Mouse (Mus musculus): ENCODE results near the gene Olfr47. TPM values are rescaled to one million over a fixed set of nuclear protein-coding genes. Genes with fewer than 3 reads are reported as not detected.

Gene Olfr47
- polyA plus RNA-seq, 1 experiment from 2014 or later = not detected

GRCm38 (mm10) chr6:43254193-43254926, 23.0 kb downstream of the Olfr47 start:
- Histone ChIP-seq H3K27me3 (replicated peaks; ENCODE audit: control insufficient read depth, insufficient read depth, low read length) (no peaks in the 10 kb centered on the region), H3K36me3 (ENCODE audit: control insufficient read depth, insufficient read depth, low read length) (no peaks in the 10 kb centered on the region), H3K9me3 (ENCODE audit: control insufficient read depth, low read length) (no peaks in the 10 kb centered on the region), H3K4me2 (ENCODE audit: low read length) (no peak overlapping the region), H3K4me1 (ENCODE audit: control insufficient read depth, insufficient read depth, low read depth, low read length) (no peaks in the 10 kb centered on the region), H3K4me3 (ENCODE audit: low read length) (no peak overlapping the region), H3K27ac (ENCODE audit: low read depth, low read length) (no peak overlapping the region), H3K9ac (ENCODE audit: low read depth, low read length) (no peak overlapping the region)
- no peak for ATAC-seq
- 59% methylated on average over 7 of the region's 7 CpGs for WGBS

DNA sequence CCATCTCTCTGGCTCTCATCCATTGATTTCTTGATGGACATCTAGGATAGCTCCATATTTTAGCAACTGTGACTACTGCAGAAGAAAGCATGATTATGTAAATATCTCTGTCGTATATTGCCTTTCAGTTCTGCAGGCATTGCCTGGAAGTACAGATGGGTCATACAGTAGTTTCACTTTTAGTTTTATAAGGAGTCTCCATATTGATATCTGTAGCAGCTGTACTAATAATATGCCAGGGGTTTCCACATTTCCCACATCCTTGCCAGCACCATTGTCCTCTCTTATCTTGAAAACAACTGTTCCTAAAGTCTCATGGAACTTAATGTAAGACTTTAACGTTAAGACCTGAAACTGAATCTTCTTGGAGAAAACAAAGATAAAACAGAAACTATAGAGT, 29.4 kb downstream of the Olfr47 start:
- Histone ChIP-seq H3K27me3 (replicated peaks; ENCODE audit: control insufficient read depth, insufficient read depth, low read length) (peaks cover 6% of the 10 kb centered on the region; the same call in 1 of the 2 replicates), H3K36me3 (ENCODE audit: control insufficient read depth, insufficient read depth, low read length) (no peaks in the 10 kb centered on the region), H3K4me2 (ENCODE audit: low read length) (no peak overlapping the region), H3K4me1 (ENCODE audit: control insufficient read depth, insufficient read depth, low read depth, low read length) (peaks cover 6% of the 10 kb centered on the region), H3K27ac (ENCODE audit: low read depth, low read length) (no peak overlapping the region), H3K9me3 (ENCODE audit: control insufficient read depth, low read length) (no peaks in the 10 kb centered on the region), H3K4me3 (ENCODE audit: low read length) (no peak overlapping the region), H3K9ac (ENCODE audit: low read depth, low read length) (no peak overlapping the region)
- ATAC-seq = no peak
- 75% methylated on average over 2 of the region's 2 CpGs for WGBS

DNA sequence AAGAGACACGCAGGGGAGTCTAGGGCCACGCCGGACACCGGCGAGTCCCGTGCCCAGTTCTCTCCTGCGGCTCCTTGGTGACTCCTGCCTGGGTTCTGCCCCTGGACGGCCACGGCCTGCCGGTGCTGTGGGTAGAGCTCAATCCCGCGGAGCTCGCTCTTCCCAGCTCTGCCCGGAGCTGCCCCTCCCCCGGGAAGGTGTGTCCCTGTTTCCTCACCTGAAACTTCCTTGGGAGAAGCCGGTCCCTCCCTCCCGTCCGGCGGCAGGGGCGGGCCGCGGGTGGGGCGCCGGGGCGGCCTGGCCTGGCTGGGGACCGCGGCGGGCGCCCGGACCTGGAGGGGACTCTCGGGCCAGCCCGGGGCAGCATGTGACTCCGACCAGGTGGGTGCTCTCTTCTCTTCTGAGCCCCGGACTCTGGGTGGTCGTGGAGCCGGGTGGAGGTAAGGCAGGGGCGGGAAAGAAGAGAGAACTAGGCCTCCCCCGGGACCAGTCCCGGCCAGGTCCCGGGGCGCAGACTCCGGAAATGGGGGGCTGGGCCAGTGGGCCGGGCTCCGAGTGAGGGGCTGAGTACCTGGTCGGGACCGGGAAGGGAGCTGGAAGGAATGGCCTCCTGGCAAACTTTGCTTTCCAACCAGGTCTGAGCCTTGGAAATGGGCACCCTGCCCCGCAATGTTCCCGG, 34.2 kb downstream of the Olfr47 start, which contains the start of gene Arhgef5:
TSS of gene Arhgef5 (plus strand) at position 220 of the 679 bp plus-strand sequence.
- Histone ChIP-seq H3K27ac (ENCODE audit: low read depth, low read length) (0 out of 2 replicates have a peak within 1 kb of the TSS, but pooled peaks have one; percentile 17), H3K9me3 (ENCODE audit: control insufficient read depth, low read length) (no peaks in the 10 kb centered on the region), H3K27me3 (replicated peaks; ENCODE audit: control insufficient read depth, insufficient read depth, low read length) (peaks cover 11% of the 10 kb centered on the region; the same call in 1 of the 2 replicates), H3K4me1 (ENCODE audit: control insufficient read depth, insufficient read depth, low read depth, low read length) (peaks cover 11% of the 10 kb centered on the region), H3K9ac (ENCODE audit: low read depth, low read length) (peak within 1 kb of the TSS; percentile 63), H3K36me3 (ENCODE audit: control insufficient read depth, insufficient read depth, low read length) (no peaks in the 10 kb centered on the region), H3K4me2 (ENCODE audit: low read length) (peak within 1 kb of the TSS; percentile 91), H3K4me3 (ENCODE audit: low read length) (peak within 1 kb of the TSS; percentile 53)
- 1% methylated on average over 30 of the region's 48 CpGs for WGBS
- ATAC-seq = peak; percentile 70

DNA sequence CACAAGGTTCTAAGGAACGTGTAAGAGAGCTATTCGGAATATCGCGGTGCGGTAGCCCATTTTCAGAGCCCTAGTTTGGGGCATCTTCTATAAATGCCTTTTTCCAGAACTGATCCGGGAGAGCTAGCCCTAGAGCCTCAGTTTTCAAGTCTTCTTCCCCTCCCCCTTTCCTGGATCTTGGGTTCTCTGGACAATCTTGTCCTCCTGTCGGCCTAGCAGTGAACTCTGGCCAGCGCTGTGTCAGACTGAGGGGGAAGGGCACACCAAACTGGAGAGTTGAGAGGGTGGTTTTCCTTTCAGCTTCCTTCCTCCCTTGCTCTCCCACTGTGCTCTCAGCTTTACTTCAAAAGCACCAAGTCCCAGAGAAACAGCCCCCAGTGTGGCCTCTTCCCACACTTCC, 35.0 kb downstream of the Olfr47 start:
- H3K9ac ChIP-seq (ENCODE audit: low read depth, low read length) = no peak overlapping the region
- peaks cover 11% of the 10 kb centered on the region; the same call in 1 of the 2 replicates for H3K27me3 ChIP-seq (replicated peaks; ENCODE audit: control insufficient read depth, insufficient read depth, low read length)
- H3K9me3 ChIP-seq (ENCODE audit: control insufficient read depth, low read length) = no peaks in the 10 kb centered on the region
- H3K27ac ChIP-seq (ENCODE audit: low read depth, low read length) = no peak overlapping the region
- WGBS = 13% methylated on average over 8 of the region's 8 CpGs
- H3K4me3 ChIP-seq (ENCODE audit: low read length) = peak overlapping the region; percentile 53
- peak overlapping the region; percentile 91 for H3K4me2 ChIP-seq (ENCODE audit: low read length)
- no peaks in the 10 kb centered on the region for H3K36me3 ChIP-seq (ENCODE audit: control insufficient read depth, insufficient read depth, low read length)
- peaks cover 11% of the 10 kb centered on the region for H3K4me1 ChIP-seq (ENCODE audit: control insufficient read depth, insufficient read depth, low read depth, low read length)
- ATAC-seq = no peak

GRCm38 (mm10) chr6:43272597-43272996, 41.3 kb downstream of the Olfr47 start:
- Histone ChIP-seq H3K4me3 (ENCODE audit: low read length) (no peak overlapping the region), H3K27me3 (replicated peaks; ENCODE audit: control insufficient read depth, insufficient read depth, low read length) (no peaks in the 10 kb centered on the region), H3K9me3 (ENCODE audit: control insufficient read depth, low read length) (no peaks in the 10 kb centered on the region), H3K4me1 (ENCODE audit: control insufficient read depth, insufficient read depth, low read depth, low read length) (no peaks in the 10 kb centered on the region), H3K27ac (ENCODE audit: low read depth, low read length) (no peak overlapping the region), H3K4me2 (ENCODE audit: low read length) (no peak overlapping the region), H3K9ac (ENCODE audit: low read depth, low read length) (no peak overlapping the region), H3K36me3 (ENCODE audit: control insufficient read depth, insufficient read depth, low read length) (no peaks in the 10 kb centered on the region)
- no peak for ATAC-seq

GRCm38 (mm10) chr6:43274123-43274522, 42.8 kb downstream of the Olfr47 start:
- H3K9me3 ChIP-seq (ENCODE audit: control insufficient read depth, low read length) = no peaks in the 10 kb centered on the region
- H3K9ac ChIP-seq (ENCODE audit: low read depth, low read length) = no peak overlapping the region
- no peak overlapping the region for H3K27ac ChIP-seq (ENCODE audit: low read depth, low read length)
- ATAC-seq = no peak
- H3K4me2 ChIP-seq (ENCODE audit: low read length) = no peak overlapping the region
- H3K4me3 ChIP-seq (ENCODE audit: low read length) = no peak overlapping the region
- 87% methylated on average over 4 of the region's 4 CpGs for WGBS
- no peaks in the 10 kb centered on the region for H3K4me1 ChIP-seq (ENCODE audit: control insufficient read depth, insufficient read depth, low read depth, low read length)
- no peaks in the 10 kb centered on the region for H3K36me3 ChIP-seq (ENCODE audit: control insufficient read depth, insufficient read depth, low read length)
- no peaks in the 10 kb centered on the region for H3K27me3 ChIP-seq (replicated peaks; ENCODE audit: control insufficient read depth, insufficient read depth, low read length)

GRCm38 (mm10) chr6:43278247-43278646, 46.9 kb downstream of the Olfr47 start:
- Histone ChIP-seq H3K36me3 (ENCODE audit: control insufficient read depth, insufficient read depth, low read length) (no peaks in the 10 kb centered on the region), H3K9ac (ENCODE audit: low read depth, low read length) (no peak overlapping the region), H3K4me2 (ENCODE audit: low read length) (no peak overlapping the region), H3K4me1 (ENCODE audit: control insufficient read depth, insufficient read depth, low read depth, low read length) (no peaks in the 10 kb centered on the region), H3K4me3 (ENCODE audit: low read length) (no peak overlapping the region), H3K27me3 (replicated peaks; ENCODE audit: control insufficient read depth, insufficient read depth, low read length) (no peaks in the 10 kb centered on the region), H3K9me3 (ENCODE audit: control insufficient read depth, low read length) (no peaks in the 10 kb centered on the region), H3K27ac (ENCODE audit: low read depth, low read length) (no peak overlapping the region)
- no peak for ATAC-seq

GRCm38 (mm10) chr6:43280481-43280880, 49.2 kb downstream of the Olfr47 start:
- Histone ChIP-seq H3K27me3 (replicated peaks; ENCODE audit: control insufficient read depth, insufficient read depth, low read length) (no peaks in the 10 kb centered on the region), H3K9ac (ENCODE audit: low read depth, low read length) (no peak overlapping the region), H3K27ac (ENCODE audit: low read depth, low read length) (no peak overlapping the region), H3K36me3 (ENCODE audit: control insufficient read depth, insufficient read depth, low read length) (no peaks in the 10 kb centered on the region), H3K4me3 (ENCODE audit: low read length) (no peak overlapping the region), H3K4me2 (ENCODE audit: low read length) (no peak overlapping the region), H3K4me1 (ENCODE audit: control insufficient read depth, insufficient read depth, low read depth, low read length) (no peaks in the 10 kb centered on the region), H3K9me3 (ENCODE audit: control insufficient read depth, low read length) (no peaks in the 10 kb centered on the region)
- no peak for ATAC-seq
- 91% methylated on average over 5 of the region's 5 CpGs for WGBS

Data from hindbrain, embryonic 16.5 days (tissue).